Mouse (Mus musculus) adrenal gland, postnatal 10 days (tissue): ENCODE measurements at regions not wholly inside any gene's neighbourhood (a gene's known extent, or its start where the extent isn't known, plus 50 kb on each side); places are given as distances from the start of the nearest gene placed in this dataset.

Experiments used
- DNase-seq: peaks from one replicate; pipeline ENCODE4 v3.0.0; 2021; ENCODE audit warnings: mixed read lengths

DNA sequence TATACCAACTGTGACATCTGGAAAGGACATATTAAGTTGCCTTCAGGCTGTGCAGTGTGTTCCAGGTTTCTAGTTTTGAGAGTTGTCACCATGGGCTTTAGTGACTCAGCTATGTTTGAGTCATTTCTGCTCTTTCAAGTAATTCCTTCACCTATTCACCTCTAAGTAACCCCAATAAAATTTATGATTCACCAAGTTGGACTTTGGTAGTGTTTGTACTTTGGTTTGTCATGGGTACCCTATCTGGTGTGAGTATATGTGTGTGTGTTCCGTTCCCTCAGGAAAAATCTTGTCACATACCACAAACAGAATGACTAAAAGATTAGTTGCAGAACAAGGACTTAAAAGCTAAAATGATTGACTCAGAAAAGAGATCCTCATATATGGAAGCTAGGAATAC, 76.8 kb upstream of the Crbn start:
- no peak for DNase-seq

DNA sequence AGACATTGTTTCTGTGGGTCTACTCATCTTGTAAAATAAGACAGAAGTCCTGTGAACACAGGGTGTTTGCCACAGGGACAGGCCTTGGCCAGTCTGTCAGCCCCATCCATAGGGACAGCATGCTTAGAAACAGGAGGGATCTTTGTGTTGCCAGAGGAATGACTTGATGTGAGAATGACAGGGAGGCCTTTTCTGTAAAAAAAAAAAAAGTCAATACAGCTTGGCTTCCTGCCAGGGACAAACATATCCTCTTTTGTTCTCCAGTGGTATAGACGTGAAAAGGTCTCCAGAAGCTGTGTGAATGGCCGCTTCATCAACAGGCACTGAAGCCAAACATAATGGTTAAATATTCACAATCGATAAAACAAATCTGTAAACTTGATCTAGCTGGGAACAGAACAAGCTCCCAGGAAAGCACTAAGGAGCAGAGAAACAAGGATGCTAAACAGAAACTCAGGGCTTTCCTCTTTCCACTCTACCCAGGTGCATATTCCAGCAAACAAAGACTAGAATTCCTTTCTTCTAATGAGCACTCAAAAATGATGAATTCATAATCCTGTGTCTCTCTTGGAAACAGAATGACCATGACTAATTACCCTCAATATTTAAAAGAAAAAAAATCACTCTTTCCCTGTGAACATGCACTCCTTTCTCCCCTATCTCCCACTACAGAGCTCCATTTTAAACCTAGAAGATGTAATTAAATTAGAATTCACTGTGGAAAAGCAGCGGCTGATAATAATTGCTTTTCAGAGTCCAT, 92.2 kb upstream of the Crbn start:
- no peak for DNase-seq

DNA sequence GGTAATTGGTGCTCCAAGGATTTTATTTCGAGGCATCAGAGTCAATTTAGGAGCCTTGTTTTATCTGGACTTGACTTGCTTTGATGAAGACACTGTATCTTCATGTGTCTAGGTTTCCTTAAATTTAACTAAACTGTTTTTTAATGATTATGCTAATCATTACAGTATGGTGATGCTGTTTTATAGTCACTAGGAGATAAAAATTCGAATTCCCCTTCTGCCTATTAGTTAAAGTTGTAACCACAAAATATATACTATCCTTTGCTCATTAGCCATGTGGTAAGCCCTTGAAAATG, 92.7 kb upstream of the Crbn start:
- DNase-seq: no peak

DNA sequence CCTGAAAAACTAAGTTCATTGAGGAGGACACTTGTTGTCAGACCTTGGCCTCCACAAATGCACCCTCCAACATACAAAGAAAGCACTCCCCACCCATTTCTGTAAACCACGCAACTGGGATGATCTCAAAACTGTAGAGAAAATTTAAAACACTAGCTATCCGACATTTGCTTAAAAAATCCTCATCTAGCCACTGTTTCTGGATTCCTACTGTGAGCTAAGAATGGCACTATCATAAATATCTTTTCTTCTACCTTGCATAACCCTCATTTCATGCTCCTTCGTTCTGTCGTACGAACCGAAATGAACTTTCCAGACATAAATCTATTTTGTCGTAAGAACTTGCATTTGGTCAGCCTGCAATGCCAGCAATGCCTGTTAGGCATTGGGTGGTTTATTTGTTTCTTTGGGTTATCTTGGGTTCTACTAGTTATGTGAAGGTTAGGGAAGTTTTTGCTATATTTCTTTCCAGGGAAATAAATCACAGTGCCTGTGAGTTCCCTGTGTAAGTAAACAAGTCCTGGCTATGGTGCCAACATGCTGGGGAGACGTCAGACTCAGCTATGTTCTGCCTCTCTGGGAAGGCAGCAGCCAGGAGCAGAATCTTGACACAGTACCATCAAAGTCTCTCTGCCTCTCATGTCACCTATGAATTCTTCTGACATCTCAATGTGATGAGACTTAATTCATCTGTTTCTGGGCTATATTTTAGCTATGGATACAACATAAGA, 104.2 kb upstream of the Crbn start:
- DNase-seq: no peak

DNA sequence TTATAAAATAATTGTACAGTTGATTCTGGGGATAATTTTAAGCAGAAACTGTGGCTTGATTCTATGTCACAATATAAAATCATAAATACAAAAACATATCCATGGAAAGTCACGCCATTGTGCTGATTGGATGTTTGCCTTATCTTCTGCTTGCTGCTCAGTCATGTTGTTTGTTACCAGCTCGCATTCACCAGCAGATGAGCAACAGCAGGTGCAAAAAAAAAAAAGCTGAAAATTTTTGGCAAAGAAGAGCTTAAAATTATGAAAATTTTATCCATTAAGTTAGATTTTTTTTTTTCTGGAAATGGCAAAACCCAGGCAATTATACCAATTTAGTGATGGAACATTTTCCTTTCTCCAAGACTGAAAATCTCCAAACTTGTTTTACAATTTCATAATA, 115.2 kb upstream of the Crbn start:
- DNase-seq: no peak

DNA sequence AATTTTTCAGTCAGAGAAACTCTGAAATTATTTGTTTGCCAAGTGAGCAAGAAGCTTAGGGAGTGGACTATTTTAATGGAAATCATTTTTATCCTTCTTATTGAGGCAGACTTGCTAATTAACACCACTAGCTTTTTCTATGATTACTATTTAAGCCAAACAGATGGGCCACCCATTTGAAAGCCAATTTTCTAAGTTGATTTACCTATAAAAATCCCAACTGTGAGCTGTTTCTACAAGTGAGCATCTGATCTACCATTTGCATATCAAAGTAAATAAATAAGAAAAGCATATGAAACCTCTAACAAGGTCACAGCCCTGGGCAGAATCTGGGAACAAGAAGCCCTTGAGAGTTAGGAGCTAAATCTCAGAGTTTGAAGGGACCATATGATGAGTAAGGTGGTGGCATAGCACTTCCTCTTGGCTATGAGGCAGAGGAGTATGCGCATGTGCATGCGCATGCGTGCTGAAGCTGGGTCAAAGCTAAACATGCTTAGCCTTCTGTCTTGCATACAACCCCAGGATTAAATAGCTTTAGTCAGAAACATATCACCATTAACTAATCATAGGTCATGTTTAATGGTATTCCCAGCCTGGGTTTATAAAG, 116.9 kb upstream of the Crbn start:
- no peak for DNase-seq

DNA sequence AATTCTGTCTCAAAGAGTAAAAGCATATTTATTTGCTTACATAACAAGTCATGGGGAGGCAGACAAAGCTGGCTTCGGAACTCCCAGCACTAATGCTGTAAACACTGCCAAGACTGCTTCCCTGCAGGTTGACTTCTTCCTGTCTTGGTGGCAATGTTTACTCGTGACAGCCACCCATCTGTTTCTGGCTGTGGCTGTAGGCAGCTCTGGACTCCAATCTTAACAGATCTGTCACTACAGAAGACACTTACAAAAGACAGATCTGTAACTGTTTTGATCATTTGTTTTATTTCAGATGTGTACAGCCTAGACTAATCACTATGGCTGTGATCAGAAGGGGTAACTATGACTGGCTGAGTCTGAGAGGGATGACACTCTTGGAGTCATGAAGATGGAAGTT, 121.1 kb upstream of the Crbn start:
- DNase-seq: no peak

DNA sequence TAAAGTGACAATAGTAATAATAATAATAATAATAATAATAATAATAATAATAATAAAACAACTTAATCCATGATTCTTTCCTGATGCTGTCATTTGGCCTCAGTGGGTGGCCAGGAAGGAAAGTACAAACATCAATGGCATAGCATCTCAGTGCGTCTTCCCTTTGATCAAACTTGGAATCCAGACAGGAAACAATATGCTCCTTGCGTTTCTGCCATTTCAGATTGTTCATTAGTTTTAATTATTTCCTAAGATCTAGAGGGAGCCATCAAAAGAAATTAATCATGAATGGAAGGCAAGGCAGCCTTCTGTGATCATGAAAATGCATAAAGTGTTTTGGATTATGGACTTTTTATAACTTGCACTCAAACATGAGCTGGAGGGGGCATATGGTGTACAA, 125.6 kb upstream of the Crbn start:
- no peak for DNase-seq

DNA sequence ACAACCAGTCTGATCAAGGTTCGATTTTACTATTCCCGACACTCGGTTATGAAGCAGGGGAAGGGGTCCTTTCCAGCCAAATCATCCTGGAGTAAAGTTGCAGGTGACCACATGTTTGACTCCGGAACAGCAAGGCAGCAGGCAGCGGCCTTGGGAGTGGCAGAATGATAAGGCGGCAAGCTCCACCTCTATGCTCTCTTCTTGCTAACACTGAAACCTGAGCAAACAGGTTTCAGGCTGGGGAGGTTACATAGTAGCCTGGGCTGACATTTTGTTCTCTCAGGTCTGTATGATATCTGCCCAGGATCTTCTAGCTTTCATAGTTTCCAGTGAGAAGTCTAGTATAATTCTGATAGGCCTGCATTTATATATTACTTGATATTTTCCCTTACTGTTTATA, 133.7 kb upstream of the Crbn start:
- no peak for DNase-seq

DNA sequence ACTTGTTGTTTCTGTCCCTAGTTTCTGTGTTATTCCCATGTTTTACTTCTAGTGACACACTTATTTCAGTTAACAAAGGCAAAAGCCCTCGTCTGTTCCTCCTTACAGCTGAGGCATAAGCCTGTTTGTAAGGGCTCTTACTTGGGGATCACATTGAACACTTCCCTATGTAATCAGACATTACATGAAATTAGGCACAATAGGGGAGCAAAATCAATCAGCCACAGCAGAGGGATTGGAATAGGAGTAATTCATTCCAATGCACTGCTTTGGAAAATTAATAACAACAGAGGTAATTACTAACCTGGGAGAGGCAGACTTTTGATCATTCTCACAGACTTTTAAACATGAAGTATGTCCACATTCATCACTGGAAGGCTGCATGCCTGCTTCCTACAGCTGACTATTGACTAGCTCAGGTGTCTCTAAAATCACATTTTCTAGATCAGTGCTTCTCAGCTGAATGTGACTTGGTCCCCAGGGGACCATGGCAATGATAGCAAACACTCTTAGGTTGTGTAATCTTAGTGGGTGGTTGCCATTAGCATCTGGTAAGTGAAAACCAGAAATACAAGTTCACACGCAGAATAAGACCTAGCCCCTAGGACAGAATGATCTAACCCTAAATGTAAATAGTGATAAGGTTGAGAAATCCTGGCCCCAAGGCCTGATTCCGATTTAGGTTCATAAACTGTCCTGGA, 146.5 kb upstream of the Crbn start:
- no peak for DNase-seq

DNA sequence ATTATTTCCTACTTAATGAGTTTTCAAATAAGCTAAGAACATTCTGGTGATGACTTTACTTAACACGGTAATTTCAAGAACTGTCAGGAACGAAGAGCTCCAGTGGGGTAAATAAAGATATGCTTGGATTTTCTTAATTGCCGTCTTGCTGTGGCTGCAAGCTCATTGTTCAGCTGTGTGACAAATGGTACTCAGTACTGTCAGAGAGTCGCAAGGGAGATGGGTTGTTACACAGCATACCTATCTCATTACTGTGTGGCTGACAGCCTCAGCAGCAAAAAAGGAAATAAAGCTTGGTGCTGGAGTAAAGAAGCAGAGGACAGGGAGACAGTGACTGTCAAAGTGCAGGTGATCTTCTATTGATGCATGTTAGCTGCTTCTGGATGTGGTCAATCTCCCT, 151.0 kb upstream of the Crbn start:
- DNase-seq: no peak

DNA sequence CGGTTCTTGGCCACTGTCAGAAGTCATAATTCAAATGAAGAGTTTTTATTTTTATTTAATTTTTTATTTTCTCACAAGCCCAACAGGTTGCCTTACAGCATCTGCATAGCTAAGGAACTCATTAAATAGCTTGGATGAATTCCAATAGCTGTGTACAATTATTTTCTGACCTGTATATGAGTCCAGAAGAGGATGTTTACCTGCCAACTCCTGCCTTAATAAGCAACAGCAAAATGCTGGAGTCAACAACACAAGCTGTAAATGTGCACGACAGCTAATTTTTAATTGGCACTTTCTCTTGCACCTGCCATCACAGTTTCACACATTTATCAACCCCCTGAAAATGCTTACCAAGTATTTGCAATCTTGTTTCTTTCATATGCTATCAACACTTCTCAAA, 161.4 kb upstream of the Crbn start:
- DNase-seq: no peak

DNA sequence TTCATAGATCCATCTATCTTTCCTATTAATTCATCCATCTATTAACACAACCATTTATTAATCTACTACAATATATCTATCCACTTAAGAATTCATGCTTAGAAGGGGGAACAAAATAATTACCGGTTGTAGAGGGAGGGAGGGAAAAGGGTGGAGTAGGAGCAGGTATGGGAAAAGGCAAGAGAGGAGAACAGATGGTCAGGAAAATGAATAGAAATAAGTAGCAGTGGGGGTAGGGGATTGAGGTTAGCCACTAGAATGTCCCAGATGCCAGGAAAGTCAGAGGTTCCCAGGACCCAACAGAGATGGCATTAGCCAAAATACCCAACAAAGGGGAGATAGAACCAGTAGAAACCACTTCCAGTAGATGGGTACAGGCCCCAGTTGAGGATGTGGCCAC, 164.5 kb upstream of the Crbn start:
- no peak for DNase-seq

DNA sequence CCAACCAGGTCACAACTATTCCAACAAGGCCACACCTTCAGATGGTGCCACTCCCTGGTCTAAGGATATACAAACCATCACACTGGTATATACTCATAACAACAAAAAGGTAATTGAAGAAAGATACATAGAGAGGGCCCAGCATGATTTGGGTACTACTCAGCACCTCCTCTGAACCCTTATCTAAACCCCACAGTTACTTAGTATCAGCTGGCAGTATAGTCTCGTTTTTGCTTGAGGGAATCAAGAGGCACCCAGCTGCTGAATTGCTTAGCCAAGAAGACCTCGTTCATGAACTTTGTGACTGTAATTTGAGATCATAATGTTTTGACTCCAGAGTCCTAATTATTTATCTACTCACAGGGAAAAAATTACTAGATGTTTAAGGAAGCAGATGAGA, 175.6 kb upstream of the Crbn start:
- DNase-seq: no peak

DNA sequence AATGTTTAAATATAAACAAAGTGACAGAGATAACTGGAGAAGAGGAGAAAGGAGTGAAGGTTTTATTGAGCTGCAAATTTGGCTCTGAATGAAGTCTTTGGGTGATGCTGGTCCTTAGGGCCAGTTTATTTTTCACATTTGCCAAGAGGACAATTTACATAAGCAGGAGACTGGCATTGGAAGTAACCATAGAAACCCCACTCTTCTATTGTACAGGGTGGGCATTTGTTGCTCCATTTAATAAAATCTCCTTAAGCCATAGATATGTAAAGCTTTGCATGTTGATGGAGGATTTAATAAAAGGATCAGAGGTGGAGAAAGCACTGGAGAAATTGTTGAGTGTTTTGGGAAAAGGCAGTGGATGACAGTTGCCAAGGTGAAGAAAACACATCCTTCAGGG, 178.8 kb upstream of the Crbn start:
- no peak for DNase-seq

DNA sequence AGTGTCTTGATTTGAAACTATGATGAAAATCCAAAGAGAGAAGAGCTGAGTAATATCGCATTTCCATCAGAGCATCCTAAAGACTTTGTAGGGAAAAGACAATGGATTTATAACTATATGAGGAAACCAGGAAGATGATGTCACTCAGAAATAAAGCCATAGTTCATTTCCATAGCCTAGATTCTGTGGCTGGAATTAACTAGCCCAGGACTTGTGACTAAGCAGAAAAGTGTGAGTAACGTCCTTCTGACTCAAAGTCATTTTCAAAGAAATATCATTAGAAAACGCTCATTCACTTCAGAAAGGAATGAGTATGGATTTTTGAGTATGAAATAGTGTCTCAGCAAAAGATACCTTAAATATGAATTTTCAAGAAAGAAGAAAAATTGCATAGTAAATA, 179.9 kb upstream of the Crbn start:
- no peak for DNase-seq

DNA sequence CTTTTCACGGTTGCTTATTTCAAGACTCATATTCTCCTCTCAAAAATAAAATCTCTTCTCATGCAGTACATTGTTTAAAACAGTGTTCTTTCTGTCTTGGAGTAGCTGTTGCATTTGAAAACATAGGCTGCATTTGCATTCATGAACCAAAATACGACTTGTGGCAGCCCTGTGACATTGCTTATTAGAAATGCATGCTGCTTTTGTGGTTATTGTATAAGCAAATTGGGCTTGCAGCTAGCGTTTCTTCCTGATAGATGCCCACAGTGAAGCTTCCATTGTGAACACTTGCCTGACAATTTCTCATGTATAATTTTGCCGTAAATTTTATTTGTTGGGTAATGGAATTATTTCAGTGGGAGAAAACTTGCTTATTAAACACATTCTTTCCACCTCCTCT, 180.3 kb upstream of the Crbn start:
- no peak for DNase-seq

DNA sequence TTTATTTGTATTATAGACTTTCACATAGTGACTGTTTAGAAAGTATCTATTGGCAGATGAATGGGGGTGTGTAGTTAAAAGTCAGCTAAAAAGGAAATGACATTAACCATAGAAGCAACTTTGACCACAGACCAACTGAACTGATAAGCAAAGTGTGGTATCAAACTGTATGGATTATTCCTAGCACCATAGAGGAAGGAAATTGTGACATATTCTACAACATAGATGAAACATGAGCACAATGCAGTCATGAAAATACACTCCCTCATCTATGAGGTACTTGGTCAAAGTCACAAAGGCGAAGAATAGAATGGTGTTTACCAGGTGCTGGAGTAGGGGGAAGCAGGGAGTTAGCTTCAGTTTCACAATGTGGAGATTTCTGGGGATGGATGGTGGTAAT, 181.4 kb upstream of the Crbn start:
- no peak for DNase-seq

DNA sequence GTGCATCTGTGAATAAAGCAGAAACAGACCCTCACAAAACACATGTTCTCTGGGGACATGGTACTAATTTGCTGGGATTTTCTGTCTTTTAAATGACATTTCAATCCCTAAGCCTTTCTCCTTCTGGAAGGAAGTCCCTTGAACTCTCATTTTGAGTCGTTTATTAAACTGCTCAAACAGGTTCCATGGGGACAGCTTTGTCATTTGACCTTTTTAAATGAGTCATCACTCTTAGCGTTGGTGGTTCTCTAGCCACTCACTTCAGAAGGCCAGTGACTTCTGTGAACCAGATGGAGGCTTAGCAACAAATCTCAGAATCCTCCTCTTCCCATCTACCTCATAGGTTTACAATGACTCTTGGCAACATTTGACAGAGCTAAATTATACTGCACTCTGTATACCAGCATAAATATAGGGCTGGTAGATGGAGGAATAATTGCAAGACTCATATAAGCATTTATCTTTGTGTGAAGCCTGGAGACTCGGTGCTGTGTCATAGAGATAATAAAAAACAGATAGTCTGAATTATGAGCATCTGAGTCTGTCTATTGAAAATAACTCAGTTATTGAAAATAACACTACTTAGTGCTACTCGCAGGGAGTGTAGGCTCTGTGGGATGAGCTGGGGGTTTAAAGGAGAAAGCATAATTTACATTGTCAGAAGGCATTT, 185.4 kb upstream of the Crbn start:
- peak; percentile 2 for DNase-seq

DNA sequence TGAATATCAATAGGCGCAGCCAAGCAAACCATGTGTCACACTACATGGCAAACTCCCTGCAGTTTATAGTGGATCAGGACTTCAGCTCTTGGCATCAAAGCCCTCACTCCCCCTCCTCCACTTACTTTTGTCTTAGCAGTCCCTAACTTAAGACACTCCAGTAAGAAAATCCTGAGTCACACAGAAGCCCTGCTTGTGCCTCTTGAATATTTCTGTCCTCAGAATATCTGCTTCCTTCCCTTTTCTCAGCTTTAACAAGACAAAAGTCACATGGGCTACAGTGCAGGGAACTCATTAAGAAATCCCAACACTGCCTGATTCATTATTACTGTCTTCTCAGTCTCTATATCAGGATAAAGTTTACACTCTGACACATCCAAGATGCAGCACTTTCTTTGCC, 191.7 kb upstream of the Crbn start:
- no peak for DNase-seq

DNA sequence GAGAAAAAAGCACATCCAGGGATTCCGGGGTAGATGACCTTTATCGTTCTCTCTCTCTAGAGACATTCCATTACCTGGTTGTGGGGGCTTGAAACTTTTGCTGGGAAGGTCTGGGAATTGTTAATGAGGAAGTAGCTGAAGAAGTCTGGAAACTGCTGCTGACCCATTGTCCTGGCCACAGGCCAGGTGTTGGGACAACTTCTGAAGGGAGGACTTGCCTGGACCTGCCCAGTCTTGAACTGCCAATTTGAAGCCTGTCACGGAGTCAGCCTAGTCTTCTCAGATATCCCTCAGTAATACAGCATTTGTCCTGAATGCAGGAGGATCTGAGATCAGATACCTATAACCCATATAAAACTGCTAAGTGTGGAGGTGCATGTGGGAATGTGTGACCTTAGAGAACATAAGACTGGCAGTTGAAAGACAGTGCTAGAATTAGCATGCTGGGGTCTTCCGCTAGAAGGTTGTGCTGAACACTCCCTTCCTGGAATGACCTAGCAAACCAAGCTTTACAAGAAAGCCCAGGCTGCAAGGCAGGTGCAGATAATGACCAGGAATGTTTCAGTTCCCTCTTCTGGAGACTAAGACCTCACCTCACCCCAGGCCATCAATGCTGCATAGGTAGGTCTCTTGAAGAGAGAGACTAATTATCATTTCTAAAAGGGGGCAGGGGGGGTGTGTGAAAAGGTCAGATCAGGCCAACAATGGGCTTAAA, 204.7 kb upstream of the Crbn start:
- no peak for DNase-seq

DNA sequence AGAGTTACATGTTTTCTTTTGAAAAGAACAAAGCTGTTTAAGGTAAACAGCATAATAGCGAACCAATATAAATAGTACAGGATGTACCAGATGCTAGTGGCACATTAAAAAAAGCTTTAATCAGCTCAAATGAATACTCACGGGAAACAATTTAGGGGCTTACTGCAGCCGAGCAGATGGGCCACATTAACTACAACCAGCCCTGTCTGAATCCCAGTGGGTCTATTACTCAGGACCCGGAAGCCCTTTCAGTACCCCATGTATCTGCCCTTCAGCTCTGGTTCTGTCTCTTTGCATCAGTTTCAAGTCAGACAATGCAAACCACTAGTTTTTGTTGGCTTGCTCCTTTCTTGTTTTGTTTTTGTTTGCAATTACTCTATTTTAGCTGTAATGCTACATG, 210.9 kb upstream of the Crbn start:
- DNase-seq: no peak
